Comparison of ENCODE assay signal across 13 mouse cellular contexts in the genomic region with DNA sequence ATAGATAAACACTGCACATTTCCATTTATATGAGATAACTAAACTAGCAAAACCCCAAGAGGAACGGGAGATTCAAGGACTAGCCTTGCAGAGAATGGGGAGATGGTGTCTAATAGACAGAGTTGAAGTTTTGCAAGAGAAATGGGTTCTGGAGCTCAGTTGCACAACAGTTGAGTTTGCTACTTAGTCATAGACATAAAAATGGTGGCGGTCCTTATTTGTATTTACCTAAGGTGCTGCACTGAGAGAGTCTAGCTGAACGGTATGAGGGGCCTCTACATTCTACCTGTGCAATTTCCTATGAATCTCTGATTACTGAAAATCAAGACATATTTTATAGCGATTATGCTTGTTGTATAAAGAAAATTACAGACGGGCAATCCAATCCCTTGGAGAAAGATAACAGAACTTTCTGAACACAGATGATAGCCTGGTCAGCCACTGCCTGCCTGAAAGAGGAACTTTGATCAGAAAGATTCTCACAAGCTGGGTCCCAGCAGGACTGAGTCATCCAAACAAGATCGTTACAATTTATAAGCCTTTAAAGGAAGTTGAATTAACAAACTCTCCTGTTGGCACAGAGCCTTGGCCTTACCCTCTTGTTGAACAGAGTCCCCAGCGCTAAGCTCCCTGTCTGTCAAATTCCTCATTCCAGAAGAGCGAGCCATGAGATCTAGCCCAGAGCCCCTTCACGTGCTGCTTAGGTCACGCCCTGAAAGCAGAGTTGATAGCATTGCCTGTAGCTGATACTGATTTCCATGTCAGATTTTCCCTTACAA. TPM values are rescaled to one million over a fixed set of nuclear protein-coding genes. Genes with fewer than 3 reads are reported as not detected.
A peak's percentile ranks its signal among the peaks of the same experiment; 100 is the strongest.
DNase-seq lines count a peak whose midpoint lies in the region; ATAC-seq lines count a peak whose summit lies in the region.
"Had no signal": no experiment of that assay in that cellular context is flagged by ENCODE, and none has a peak within 500 bp of the region (broad histone marks: within the 10 kb centered on the region; RNA-seq: fewer than 3 reads in every experiment).

No protein-coding gene starts in this region.

- ATAC-seq in common myeloid progenitor, adult 5-6 weeks (replicated peaks; ENCODE audit: low read depth, poor library complexity, severe bottlenecking): peak; percentile 94

- DNase-seq in urinary bladder, postnatal 25 days (ENCODE audit: low spot score): peak; percentile 21
- DNase-seq in urinary bladder, postnatal 4 days (ENCODE audit: low spot score in 2 of 2): no peak
- peak; percentile 17 for DNase-seq in lung, postnatal 14 days
- DNase-seq in ovary, adult 18-20 months (ENCODE audit: low spot score): no peak
- DNase-seq in right cerebral cortex, postnatal 10 days (ENCODE audit: low spot score in 2 of 2): no peak
- no peak for DNase-seq in thymus, postnatal 10 days (ENCODE audit: low spot score in 2 of 2)
- DNase-seq: cerebellum, postnatal 36 days; gastrocnemius, postnatal 14 days; right cerebral cortex, adult 18-20 months; thymus, postnatal 14 days had no signal

RNA-seq across cellular contexts. Expression of a gene that starts 37.3 kb away (rescaled TPM):
- total RNA-seq in common myeloid progenitor, adult 5-6 weeks (2017): 21.0 and 22.5 TPM in 2 replicates

RNA-seq across cellular contexts. Expression of a gene that starts 37.8 kb away (rescaled TPM):
- not detected in 2 replicates for total RNA-seq in common myeloid progenitor, adult 5-6 weeks (2017)
- total RNA-seq: gastrocnemius, postnatal 14 days; layer of hippocampus, postnatal 25 days; midbrain, postnatal 0 days had no signal

Comparison
In these comparisons a context has a peak if more than half of its experiments do, and no peak if none do; other contexts are left out.
1. DNase-seq: peak in urinary bladder, postnatal 25 days (single experiment) and lung, postnatal 14 days (single experiment); none in urinary bladder, postnatal 4 days (0 of 2), ovary, adult 18-20 months (single experiment), right cerebral cortex, postnatal 10 days (0 of 2) and thymus, postnatal 10 days (0 of 2).